Comparison of ENCODE assay signal across 19 mouse cellular contexts in genomic region chr5:91294957-91295356, GRCm38 (mm10).
A peak's percentile ranks its signal among the peaks of the same experiment; 100 is the strongest.
DNase-seq lines count a peak whose midpoint lies in the region; ATAC-seq and TF ChIP-seq lines count a peak whose summit lies in the region.
"Had no signal": no experiment of that assay in that cellular context is flagged by ENCODE, and none has a peak within 500 bp of the region (broad histone marks: within the 10 kb centered on the region; RNA-seq: fewer than 3 reads in every experiment).

No protein-coding gene starts in this region.

- no peak overlapping the region for H3K4me2 ChIP-seq in forebrain, embryonic 14.5 days (ENCODE audit: low read length)
- H3K4me2 ChIP-seq in forebrain, embryonic 12.5 days, result no peak overlapping the region
- H3K4me2 ChIP-seq: embryonic facial prominence, embryonic 12.5 days; forebrain, embryonic 15.5 days; heart, embryonic 13.5 days; hindbrain, embryonic 15.5 days had no signal

- no peak overlapping the region for H3K4me3 ChIP-seq in forebrain, embryonic 14.5 days (ENCODE audit: low read depth, low read length)
- H3K4me3 ChIP-seq in forebrain, embryonic 12.5 days (replicated peaks), result no peak overlapping the region
- H3K4me3 ChIP-seq in cerebellum, adult 2 months (replicated peaks; ENCODE audit: insufficient read depth, low read depth, low read length), result no peak overlapping the region
- H3K4me3 ChIP-seq: embryonic facial prominence, embryonic 12.5 days; forebrain, embryonic 15.5 days; heart, embryonic 13.5 days; hindbrain, embryonic 15.5 days had no signal

- peak; percentile 38 for DNase-seq in forebrain, embryonic 14.5 days (ENCODE audit: low spot score)
- peak; percentile 19 to 27 for DNase-seq in kidney, adult 8-10 months
- DNase-seq in kidney, postnatal 14 days, result no peak
- DNase-seq in Muller cell, postnatal 12 days (ENCODE audit: inconsistent ontology term), result peak; percentile 65
- DNase-seq in kidney, postnatal 36 days, result peak; percentile 29 to 42
- no peak for DNase-seq in lung, postnatal 36 days
- no peak for DNase-seq in cerebellum, adult 2 months
- DNase-seq: adrenal gland, adult 2 months; adrenal gland, postnatal 25 days; cerebellum, adult 8-10 months; cerebellum, postnatal 14 days; gastrocnemius, postnatal 36 days; heart, adult 11 months; heart, postnatal 36 days had no signal

- H3K4me1 ChIP-seq in forebrain, embryonic 14.5 days (ENCODE audit: control insufficient read depth, insufficient read depth, low read length), result no peaks in the 10 kb centered on the region
- no peaks in the 10 kb centered on the region for H3K4me1 ChIP-seq in forebrain, embryonic 12.5 days
- H3K4me1 ChIP-seq in cerebellum, adult 2 months (ENCODE audit: control insufficient read depth, insufficient read depth, low read length), result no peaks in the 10 kb centered on the region
- H3K4me1 ChIP-seq: embryonic facial prominence, embryonic 12.5 days; forebrain, embryonic 15.5 days; heart, embryonic 13.5 days; hindbrain, embryonic 15.5 days had no signal

- 77% methylated on average over 3 of the region's 3 CpGs for WGBS in forebrain, embryonic 14.5 days
- 95% methylated on average over 3 of the region's 3 CpGs for WGBS in forebrain, embryonic 12.5 days
- WGBS in cerebellum, adult 2 months, result 69% methylated on average over 3 of the region's 3 CpGs

- no peak for TF ChIP-seq CTCF in cerebellum, adult 2 months (IDR thresholded peaks at IDR 0.05; ENCODE audit: borderline replicate concordance, insufficient read depth, low read depth, low read length)

- no peak overlapping the region for H3K27ac ChIP-seq in forebrain, embryonic 14.5 days (ENCODE audit: low read depth, low read length)
- no peak overlapping the region for H3K27ac ChIP-seq in forebrain, embryonic 12.5 days
- no peak overlapping the region for H3K27ac ChIP-seq in cerebellum, adult 2 months (ENCODE audit: insufficient read depth, low read length)
- H3K27ac ChIP-seq: embryonic facial prominence, embryonic 12.5 days; forebrain, embryonic 15.5 days; heart, embryonic 13.5 days; hindbrain, embryonic 15.5 days had no signal

- no peak for TF ChIP-seq POLR2A in cerebellum, adult 2 months (IDR thresholded peaks at IDR 0.05; ENCODE audit: borderline replicate concordance, insufficient read depth, low read length)

- no peaks in the 10 kb centered on the region for H3K36me3 ChIP-seq in forebrain, embryonic 14.5 days (ENCODE audit: control insufficient read depth, insufficient read depth, low read length)
- no peaks in the 10 kb centered on the region for H3K36me3 ChIP-seq in forebrain, embryonic 12.5 days (replicated peaks)
- H3K36me3 ChIP-seq: embryonic facial prominence, embryonic 12.5 days; forebrain, embryonic 15.5 days; heart, embryonic 13.5 days; hindbrain, embryonic 15.5 days had no signal

- no peak overlapping the region for H3K9ac ChIP-seq in forebrain, embryonic 14.5 days (ENCODE audit: low read length)
- H3K9ac ChIP-seq in forebrain, embryonic 12.5 days, result no peak overlapping the region
- H3K9ac ChIP-seq: embryonic facial prominence, embryonic 12.5 days; forebrain, embryonic 15.5 days; heart, embryonic 13.5 days; hindbrain, embryonic 15.5 days had no signal

- ATAC-seq in forebrain, embryonic 14.5 days, result no peak
- ATAC-seq in forebrain, embryonic 12.5 days (ENCODE audit: low FRiP score), result no peak
- ATAC-seq: forebrain, embryonic 15.5 days had no signal

- no peaks in the 10 kb centered on the region for H3K27me3 ChIP-seq in forebrain, embryonic 14.5 days (replicated peaks; ENCODE audit: control insufficient read depth, insufficient read depth, low read length)
- H3K27me3 ChIP-seq in forebrain, embryonic 12.5 days, result no peaks in the 10 kb centered on the region
- H3K27me3 ChIP-seq in cerebellum, adult 2 months (ENCODE audit: control insufficient read depth, insufficient read depth, low read length), result no peaks in the 10 kb centered on the region
- H3K27me3 ChIP-seq: embryonic facial prominence, embryonic 12.5 days; forebrain, embryonic 15.5 days; heart, embryonic 13.5 days; hindbrain, embryonic 15.5 days had no signal

- no peaks in the 10 kb centered on the region for H3K9me3 ChIP-seq in forebrain, embryonic 14.5 days (replicated peaks; ENCODE audit: control insufficient read depth, low read length)
- no peaks in the 10 kb centered on the region for H3K9me3 ChIP-seq in forebrain, embryonic 12.5 days
- H3K9me3 ChIP-seq: embryonic facial prominence, embryonic 12.5 days; forebrain, embryonic 15.5 days; hindbrain, embryonic 15.5 days had no signal

Comparison
In these comparisons a context has a peak if more than half of its experiments do, and no peak if none do; other contexts are left out.
1. DNase-seq: peak in forebrain, embryonic 14.5 days (single experiment), kidney, adult 8-10 months (2 of 2), Muller cell, postnatal 12 days (single experiment) and kidney, postnatal 36 days (2 of 2); none in kidney, postnatal 14 days (single experiment), lung, postnatal 36 days (single experiment) and cerebellum, adult 2 months (0 of 2).